Mouse (Mus musculus): ENCODE data around the gene Olfr520.
"Not testable (repeated sequence)": the region's sequence is repeated elsewhere in the genome, so short reads cannot be mapped to it uniquely, and the experiment has no call there.

Olfr520 gene

DNA sequence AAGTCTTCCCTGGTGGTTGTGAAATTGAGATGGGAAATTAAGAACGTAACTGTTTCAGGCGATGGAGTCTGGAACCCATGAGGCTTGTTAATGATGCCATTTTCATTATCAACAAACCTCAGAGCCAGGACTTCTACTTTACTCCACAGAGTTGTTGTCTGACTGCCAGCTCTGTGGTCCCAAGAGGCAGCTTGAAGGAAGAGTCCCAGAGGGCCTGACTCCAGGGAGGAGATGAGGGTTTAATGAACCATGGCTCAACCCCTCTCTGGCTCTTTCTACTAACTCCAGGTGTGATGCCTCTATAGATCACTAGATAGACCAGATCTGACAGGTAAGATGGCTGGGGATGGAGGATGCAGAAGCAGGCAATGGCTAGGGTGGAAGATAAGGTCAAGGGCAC lies at the start of gene Olfr520:
Olfr520 (plus strand) TSS at position 301 of the 400 bp plus-strand sequence.
- DNase-seq (ENCODE audit: extremely low spot score, low read depth, low spot score): no peak

DNA sequence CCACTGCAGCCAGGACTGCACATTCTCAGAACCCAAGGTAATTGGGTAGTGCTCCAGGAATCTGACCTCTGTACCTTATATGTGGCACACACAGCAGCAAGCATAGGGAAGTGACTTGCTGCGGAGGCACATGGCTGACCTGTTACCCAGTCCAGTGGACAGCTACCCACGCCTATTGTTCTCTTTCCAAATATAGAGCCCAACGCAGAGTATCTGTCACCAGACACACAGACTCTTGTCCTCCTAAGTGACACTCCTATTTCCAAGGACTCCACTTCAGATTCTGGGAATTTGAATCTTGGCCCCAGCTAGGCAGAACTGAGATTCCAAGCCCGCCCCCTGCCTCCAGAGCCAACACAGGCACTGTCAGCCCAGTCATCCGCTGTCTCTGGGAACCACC lies 49.3 kb upstream of the Olfr520 start:
- DNase-seq (ENCODE audit: extremely low spot score, low read depth, low spot score): no peak

DNA sequence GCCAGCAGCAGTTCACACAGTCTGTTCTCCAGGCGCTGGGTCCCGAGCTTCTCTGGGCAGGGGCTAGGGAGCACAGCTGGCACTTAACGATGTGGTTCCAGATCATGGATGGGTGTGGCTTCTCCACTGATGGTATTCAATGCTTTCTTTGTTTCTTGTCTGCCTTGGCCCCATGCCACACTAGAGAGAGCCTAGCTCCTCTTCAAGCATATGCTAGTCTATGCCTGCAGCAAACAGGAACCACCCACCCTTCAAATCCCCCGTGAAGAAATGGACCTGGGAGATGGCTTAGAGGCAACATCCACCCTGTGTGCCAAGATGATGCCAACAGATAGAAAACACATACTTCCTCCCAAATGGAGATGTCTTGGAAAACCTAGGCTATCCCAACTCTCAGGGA lies 46.0 kb upstream of the Olfr520 start:
- no peak for DNase-seq (ENCODE audit: extremely low spot score, low read depth, low spot score)

DNA sequence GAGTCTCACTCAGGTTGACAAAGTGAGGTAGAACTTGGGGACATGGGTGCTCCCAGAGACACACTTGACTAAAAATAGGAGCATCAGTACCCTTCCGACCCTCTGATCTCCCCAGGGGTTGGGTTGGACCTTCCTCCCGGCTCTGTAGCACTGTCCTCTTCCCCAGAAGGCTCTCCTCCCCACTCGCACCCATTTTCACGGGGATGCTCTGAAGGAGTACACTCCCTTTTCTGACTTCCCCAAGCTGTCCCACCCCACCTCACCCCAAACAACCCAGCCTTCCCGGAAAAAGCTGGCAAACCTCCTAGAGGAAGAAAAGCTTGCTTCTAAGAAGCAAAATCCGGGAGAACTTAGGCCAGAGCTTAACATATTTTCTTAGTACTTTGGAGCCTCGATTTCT lies 39.3 kb upstream of the Olfr520 start:
- DNase-seq (ENCODE audit: extremely low spot score, low read depth, low spot score): no peak

DNA sequence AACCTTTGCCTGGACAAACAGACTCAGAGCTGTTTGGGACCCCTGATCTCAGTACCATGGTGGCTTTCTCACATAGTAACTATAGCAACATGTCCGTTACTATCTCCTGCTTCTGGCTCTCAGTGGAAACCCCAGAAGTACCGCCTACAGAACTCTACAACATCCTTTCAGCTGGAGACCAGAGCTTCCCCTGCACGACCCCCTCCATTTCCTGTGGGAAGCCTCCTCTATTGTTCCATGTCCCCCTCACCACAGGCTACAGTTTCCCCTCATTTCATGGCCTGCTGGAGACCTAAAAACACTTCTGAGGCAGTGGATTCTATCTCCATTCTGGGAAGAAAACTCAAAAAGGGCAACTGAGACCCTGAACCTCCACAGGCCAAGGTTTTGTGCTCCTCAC lies 37.7 kb upstream of the Olfr520 start:
- DNase-seq (ENCODE audit: extremely low spot score, low read depth, low spot score): no peak

DNA sequence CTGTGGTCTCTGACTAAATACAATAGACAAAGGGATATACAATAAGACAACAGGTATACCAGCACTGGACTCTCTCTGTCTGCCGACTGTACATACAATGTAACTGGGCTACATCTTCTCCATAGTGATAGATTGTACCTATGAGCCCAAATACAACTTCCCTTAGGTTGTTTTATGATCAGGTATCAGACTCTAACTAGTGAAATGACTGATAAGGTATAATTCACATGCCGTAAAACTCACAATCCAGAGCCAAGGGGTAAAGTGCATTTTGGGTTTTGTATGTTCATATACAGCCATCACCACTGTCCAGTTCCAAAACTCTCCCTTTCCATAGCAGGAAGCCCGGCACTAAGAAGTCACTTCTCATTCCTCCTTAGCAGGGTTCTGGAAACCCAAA lies 36.7 kb upstream of the Olfr520 start:
- no peak for DNase-seq (ENCODE audit: extremely low spot score, low read depth, low spot score)

DNA sequence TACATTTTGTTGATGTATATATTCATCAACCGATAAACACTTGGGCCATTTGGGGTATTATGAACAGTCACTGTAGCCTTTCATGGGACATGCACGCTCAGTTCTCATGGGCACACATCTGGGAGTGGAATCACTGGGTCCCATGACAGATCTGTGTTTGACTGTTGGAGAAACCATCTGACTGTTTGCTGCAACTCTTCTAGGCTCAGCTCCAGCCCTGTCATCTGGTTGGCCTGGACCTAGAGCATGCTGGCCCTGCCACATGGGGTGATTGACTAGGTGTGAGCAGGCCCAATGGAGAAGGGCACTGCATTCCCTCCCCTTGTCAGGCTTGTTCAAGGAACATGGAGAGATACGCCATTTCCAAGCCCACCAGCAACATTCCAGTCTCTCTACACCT lies 36.1 kb upstream of the Olfr520 start:
- DNase-seq (ENCODE audit: extremely low spot score, low read depth, low spot score): no peak

DNA sequence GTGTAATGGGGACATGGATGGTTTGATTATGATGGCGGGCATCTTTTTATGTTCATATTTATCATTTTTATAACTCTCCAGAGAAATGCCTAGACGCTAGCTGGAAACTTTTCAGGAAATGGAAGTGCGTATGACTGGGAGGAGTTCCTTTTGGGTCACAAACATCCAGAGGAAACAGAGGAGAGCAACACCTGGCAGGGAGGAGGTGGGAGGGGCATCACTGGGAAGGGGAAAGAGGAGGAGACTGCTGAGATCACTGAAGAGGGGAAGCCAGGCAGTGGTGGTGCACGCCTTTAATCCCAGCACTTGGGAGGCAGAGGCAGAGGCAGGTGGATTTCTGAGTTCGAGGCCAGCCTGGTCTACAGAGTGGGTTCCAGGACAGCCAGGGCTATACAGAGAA lies 35.6 kb upstream of the Olfr520 start:
- DNase-seq (ENCODE audit: extremely low spot score, low read depth, low spot score): not testable (repeated sequence)

DNA sequence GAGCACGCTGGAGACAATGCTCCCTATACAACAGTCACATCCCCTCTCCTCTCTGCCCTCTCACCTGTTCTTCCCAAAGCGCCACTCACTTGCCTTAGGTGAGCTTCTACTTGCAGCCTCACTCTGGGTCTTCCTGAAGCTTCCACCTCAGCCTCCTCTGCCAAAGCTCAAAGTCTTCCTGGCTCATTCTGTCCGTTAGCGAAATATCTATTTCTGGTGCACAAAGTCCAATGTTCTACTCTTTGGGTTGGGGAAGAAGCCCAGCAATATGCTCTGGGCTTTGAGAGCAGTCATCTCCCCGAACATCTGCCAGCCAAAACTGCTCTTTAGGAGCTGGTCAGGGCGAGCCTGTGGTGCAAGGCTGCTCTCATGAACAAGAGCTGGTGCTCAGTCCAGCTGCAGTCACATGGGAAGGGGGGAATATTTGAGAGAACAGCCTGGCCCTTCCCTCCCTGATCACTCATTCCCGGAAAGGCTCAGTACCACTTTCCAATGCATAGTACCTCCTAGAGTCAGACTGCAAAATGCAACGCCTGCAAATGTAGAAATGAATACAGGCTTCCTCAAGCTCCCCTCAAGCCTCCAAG lies 34.5 kb upstream of the Olfr520 start:
- no peak for DNase-seq (ENCODE audit: extremely low spot score, low read depth, low spot score)

DNA sequence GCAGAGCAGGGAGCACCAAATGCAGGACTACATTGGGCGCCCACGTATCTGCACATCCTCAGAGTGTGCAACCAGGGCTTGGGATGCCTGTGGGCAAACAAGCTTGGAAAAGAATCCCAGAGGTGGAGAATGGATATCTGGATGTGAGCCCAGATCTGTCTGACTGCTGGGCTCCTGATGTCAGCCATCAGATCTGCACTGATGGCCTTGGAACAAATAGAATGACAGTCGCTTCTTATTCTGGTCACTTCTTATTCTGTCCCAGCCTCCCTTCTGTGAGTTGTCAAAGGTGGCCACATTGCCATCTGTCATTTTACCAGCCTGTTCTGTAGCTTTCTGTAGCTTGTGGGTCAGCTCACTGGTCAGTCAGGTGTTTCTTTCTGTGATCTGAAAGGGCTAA lies 31.5 kb upstream of the Olfr520 start:
- no peak for DNase-seq (ENCODE audit: extremely low spot score, low read depth, low spot score)

DNA sequence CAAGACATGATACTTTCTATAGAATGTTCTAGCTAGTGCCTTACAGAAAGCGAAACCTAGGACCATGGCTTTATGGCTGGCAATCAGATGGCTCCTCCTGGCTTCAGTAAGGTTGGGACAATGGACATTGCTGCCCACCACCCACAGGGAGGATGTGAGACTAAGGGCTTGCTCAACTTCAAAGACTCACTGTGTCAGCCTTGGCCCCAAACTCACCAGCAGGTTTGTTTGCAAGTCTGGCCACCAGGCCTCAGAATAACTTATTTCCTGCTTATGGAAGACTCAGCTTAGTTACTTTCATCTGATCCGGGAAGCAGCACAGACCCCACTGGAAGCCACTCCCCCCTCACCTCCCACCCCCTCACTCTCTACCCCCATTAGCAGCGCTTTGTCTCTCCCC lies 31.0 kb upstream of the Olfr520 start:
- DNase-seq (ENCODE audit: extremely low spot score, low read depth, low spot score): no peak

DNA sequence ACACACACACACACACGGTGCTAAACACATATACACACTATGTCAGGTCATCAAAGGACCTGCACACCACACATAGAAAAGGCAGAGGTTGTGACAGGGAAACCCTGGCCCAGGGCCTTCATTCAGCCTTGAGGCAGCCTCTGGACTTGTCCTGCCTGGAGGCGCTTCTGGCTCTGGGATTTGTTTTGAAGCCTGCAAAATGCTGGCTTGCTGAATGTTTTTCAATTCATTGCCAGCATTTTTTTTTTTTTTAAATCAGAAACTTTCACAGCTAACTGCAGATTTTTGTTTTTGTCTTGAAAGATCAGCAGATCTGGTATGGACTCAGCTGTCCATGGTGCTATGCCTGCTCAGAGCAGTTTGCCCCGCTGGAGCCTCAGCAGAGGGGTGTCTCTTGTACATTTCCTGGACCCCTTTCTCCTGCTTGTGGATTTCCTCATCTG lies 30.3 kb upstream of the Olfr520 start:
- no peak for DNase-seq (ENCODE audit: extremely low spot score, low read depth, low spot score)

DNA sequence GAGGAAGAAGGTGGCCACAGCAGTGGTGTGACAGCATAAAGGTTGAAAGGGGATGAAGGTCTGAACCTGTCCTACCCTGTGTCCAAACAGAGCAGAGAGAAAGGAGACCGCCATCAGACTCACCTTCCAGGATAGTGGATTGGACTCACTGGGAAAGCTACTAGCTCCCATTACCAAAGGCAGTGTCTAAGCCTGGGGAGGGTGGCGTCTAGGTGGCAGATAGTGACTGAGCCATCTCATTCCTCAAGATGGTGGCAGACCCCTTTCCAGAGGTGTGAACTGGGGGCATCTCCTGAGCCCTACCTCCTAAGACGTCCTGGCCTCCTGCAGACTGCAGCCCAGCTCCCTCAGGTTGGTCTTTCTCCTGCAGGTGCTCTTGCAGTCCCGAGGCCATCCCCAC lies 29.4 kb upstream of the Olfr520 start:
- DNase-seq (ENCODE audit: extremely low spot score, low read depth, low spot score): no peak

DNA sequence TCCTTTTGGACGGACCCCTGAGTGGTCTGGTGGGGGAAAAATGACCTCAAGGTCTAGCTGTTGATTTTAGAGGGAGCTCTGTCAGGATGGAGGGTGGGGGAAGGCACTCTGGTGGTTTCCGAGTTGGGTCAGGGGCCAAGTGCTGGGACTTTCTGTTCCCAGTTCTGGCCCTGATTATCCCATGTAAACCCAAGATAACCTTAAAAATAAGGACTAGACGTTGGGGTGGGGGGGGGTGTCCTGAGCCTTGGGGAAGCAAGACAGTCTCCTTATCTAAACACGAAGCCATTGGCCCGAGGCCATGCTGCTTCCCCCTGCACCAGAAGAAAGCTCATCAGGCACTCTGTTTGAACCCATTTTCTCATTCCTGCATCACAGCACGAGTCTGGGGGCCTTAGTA lies 27.9 kb upstream of the Olfr520 start:
- no peak for DNase-seq (ENCODE audit: extremely low spot score, low read depth, low spot score)

DNA sequence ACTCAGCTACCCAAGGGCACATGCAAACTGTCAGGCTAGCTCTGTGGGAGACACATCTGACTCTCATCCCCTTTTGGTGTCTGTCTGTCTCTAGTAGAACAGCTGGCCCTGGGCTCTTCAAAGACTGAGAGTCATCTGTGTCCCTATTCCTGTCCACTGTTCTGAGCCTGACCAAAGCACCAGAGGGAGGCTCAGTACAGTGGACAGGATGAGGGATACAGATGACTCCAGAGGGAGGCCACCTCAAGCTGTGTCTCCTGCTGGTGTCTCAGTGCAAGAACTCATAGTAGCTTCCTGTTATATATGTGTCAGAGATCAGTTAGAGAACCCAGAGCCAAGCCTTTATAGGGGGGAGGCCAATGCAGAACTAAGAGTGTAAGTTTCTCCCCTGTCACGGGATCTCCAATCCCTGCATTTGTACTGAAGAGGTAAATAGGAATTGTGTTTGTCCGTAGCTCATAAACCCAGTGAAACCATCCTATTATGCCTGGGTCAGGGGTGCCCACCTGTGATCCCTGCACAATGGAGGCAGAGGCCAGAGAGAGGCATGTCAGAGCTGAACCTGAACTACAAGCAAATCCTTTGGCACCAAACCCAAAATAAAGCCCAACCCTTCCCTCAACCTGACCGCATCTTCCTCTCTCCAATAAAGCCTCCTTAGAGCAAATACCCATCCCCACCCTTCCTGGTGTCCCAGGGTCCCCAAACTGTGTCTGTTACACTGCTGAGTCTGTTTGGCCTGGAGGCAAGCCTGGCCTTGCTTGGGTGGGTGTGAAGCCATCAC lies 25.1 kb upstream of the Olfr520 start:
- no peak for DNase-seq (ENCODE audit: extremely low spot score, low read depth, low spot score)

DNA sequence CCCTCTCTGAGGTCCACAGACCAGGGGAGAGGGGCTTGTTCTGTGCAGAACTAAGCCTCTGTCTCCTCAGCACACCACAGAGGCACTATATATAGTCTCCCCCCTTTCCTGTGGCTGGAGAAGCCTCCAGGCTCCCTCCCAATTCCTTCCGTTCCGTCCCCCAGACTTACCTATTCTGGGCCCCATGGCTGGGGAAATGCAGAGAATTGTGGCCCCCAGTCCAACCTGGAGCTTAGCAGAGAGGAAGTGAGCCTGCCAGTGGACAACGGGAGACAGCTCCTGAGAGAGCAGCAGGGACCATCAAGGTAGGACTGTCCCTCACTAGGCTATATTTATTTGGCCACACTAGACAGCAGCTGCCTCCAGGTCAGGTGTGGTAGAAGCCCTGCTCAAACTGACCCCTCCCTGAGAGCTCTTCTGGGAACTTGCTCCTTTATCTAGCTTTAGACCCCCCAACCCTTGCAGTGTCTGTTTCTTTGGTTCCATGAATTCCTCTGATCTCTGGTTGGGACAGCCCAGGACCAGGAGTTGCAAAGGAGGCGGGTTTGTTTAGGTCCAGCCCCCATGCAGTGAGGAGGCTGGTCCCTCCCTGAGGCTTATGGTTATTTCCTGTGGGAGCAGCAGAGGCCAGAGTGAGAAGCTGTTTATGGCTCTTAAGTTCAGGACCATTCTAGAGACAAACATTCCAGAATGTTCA lies 23.6 kb upstream of the Olfr520 start:
- no peak for DNase-seq (ENCODE audit: extremely low spot score, low read depth, low spot score)

DNA sequence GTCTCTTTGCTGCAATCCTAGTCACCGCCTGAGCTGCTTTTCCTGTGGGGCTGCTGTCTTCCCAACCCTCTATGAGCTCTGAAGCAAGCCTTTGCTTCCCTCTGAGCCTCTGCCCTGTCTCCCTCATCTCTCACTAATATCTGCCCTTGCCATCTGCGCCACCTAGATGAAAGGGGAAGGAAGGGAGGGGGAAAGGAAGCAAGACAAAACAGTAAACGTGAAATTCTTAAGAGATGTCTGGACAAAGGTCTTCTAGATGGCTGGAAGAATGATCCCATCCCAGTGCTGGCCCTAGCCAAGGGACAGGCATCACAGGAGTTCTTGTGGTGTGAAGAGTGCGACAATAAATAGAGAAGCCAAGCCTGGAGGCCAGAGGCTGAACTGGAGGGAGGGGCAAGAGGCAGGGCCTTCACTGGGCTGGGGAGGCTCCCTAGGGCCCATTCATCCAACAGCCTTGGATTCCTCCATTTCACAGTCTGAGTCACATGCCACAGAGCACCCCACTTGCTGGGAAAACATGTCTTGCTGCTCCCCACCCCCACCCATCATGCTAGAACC lies 23.0 kb upstream of the Olfr520 start:
- no peak for DNase-seq (ENCODE audit: extremely low spot score, low read depth, low spot score)

DNA sequence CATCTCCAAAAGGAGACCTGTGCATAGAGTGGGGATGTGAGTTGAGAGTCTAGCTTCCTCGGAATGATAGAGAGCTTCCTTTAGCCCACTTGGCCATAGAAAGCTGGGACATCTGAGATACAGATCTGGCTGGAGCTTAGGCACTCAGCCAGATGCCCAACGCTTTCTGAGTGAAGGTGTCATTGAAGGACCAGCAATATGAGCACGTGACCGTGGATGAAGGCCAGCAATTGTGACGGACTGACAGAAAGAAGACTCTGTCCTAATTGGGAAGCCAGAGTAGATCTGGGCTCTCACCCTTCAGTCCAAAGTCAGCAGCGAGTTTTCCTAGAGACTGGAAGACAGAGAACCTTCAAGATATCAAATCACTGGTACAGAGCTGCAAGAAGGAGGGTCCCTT lies 22.4 kb upstream of the Olfr520 start:
- DNase-seq (ENCODE audit: extremely low spot score, low read depth, low spot score): no peak

DNA sequence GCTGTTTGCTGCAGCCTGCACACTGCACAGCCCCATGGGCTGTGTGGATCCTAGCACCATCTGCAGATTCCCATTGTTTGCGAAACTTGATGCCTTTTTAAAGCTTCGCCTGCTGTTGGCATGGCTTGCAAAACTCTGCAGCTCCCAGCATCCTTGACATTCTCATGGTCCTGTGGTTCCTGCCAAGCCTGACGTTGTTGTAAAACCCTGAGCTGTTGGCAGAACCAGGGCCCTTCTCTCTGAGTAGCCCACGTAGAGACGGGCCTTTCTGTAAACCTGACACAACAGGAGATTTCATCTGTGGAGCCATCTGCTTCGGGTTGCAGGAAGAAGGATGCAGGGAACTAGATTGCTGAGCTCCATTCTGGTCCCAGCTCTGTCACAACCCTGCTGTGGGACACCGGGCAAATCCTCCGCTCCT lies 21.8 kb upstream of the Olfr520 start:
- DNase-seq (ENCODE audit: extremely low spot score, low read depth, low spot score): no peak

DNA sequence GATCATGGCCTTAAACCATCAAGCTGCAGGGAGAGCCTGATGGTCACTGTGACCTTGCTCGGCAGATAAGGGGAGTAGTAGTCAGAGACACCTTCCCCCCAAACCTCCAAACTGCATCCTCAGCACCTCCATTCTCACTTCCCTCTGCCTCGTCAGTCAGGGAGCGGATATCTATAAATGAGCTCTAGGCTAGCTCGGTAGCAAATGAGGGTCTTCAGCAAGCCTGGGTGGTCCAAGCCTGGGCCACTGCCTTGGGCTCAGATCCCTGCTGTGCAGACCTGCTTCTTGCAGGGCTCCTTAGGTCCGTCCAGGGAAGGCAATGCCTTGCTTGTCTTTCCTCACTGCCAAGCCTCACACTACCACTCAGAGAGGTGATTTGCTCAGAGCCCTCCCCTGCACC lies 21.3 kb upstream of the Olfr520 start:
- DNase-seq (ENCODE audit: extremely low spot score, low read depth, low spot score): no peak

DNA sequence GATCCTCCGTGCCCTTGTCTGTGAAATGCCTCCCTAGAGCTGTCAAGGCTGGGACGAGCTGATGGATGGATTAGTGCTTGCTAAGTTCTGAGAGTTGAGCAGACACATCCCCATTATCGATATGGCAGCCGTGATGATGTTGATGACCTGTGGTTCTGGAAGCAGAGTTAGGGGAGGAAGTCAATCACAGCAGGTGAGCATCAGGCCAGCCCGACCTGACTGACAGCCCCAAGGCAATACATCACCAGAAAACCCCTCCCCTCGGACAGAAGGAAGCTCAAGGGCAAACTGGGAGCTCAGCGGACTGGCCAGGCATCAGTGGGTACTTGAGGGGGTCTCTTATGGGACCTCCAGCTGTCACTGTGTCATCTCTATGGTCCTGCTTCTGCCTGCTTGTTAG lies 20.1 kb upstream of the Olfr520 start:
- DNase-seq (ENCODE audit: extremely low spot score, low read depth, low spot score): no peak

DNA sequence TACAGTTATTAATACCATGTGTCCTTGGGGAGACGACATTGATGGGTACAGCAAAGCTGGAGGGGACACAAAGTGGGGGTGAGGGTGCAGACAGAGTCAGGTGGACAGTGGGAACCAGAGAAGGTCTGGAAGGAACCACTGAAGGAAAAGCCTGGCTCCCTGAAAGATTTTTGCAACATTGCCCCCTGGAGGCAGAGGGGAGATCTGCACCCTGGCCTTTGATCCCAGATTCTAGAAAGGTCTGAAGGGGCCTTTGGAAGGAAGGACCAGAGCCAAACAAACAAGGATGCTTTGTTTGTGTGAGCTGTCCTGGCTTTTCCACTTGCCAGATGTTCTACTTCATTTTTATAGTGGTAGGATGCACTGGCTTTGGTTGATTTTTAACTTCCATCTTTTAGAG lies 19.6 kb upstream of the Olfr520 start:
- DNase-seq (ENCODE audit: extremely low spot score, low read depth, low spot score): peak; percentile 39

Data from hindlimb bud, embryonic 11.5 days (tissue).